Mouse (Mus musculus): Measurements from ENCODE around the gene 2010111I01Rik. TPM values are rescaled to one million over a fixed set of nuclear protein-coding genes. Genes with fewer than 3 reads are reported as not detected.

2010111I01Rik gene
- polyA plus RNA-seq, 1 experiment from 2014 or later = 101 TPM

DNA sequence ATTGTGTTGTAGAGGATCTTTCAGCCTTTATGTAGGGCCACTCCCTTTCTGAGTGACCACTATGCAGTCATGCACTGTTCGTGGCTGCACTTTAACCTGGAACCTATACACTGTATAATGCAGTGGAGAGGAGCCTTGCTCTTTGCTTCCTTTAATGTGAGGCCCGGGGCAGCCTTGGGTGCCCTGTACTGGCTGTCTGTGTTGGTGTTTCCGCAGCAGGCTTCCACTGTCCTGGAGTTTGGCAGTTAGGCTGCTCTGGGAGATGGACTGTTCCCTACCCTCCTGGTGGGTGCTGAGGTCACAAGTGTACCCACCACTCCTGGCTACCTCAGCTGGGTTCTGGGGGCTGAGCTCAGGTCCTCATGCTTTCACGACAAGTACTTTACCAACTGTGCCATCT is 14.1 kb downstream of the 2010111I01Rik start:
- WGBS = 86% methylated on average over 4 of the region's 4 CpGs
- DNase-seq (ENCODE audit: low spot score) (no peak), ATAC-seq (ENCODE audit: low FRiP score, low TSS enrichment) (no peak)

GRCm38 (mm10) chr13:62979215-62979614 is 14.5 kb downstream of the 2010111I01Rik start:
- Histone ChIP-seq H3K36me3 (ENCODE audit: control insufficient read depth, insufficient read depth, low read length) (no peaks in the 10 kb centered on the region), H3K4me3 (ENCODE audit: low read depth, low read length) (no peak overlapping the region), H3K9ac (ENCODE audit: low read length) (no peak overlapping the region), H3K4me1 (replicated peaks; ENCODE audit: control insufficient read depth, insufficient read depth) (no peaks in the 10 kb centered on the region; the same call in 1 of the 2 replicates), H3K9me3 (ENCODE audit: control insufficient read depth, low read length) (no peaks in the 10 kb centered on the region), H3K27me3 (ENCODE audit: control insufficient read depth, insufficient read depth, low read length) (no peaks in the 10 kb centered on the region), H3K4me2 (replicated peaks; ENCODE audit: low read depth) (no peak overlapping the region), H3K27ac (replicated peaks) (no peak overlapping the region)
- no peak for TF ChIP-seq EP300 (optimal IDR thresholded peaks at IDR 0.05)
- TF ChIP-seq CTCF (IDR thresholded peaks at IDR 0.05; ENCODE audit: low read depth) = no peak
- 74% methylated on average over 4 of the region's 4 CpGs for WGBS
- DNase-seq (ENCODE audit: low spot score) (no peak), ATAC-seq (ENCODE audit: low FRiP score, low TSS enrichment) (no peak)

More for the DNA sequence above, 14.1 kb downstream of the 2010111I01Rik start:
- TF ChIP-seq EP300 (optimal IDR thresholded peaks at IDR 0.05) = no peak
- H3K27me3 ChIP-seq (ENCODE audit: control insufficient read depth, insufficient read depth, low read length) = no peaks in the 10 kb centered on the region
- no peak overlapping the region for H3K9ac ChIP-seq (ENCODE audit: low read length)
- H3K4me3 ChIP-seq (ENCODE audit: low read depth, low read length) = no peak overlapping the region
- H3K36me3 ChIP-seq (ENCODE audit: control insufficient read depth, insufficient read depth, low read length) = no peaks in the 10 kb centered on the region
- no peak overlapping the region for H3K4me2 ChIP-seq (replicated peaks; ENCODE audit: low read depth)
- H3K9me3 ChIP-seq (ENCODE audit: control insufficient read depth, low read length) = no peaks in the 10 kb centered on the region
- no peak overlapping the region for H3K27ac ChIP-seq (replicated peaks)
- no peaks in the 10 kb centered on the region; the same call in 1 of the 2 replicates for H3K4me1 ChIP-seq (replicated peaks; ENCODE audit: control insufficient read depth, insufficient read depth)

GRCm38 (mm10) chr13:62980131-62980530 is 15.4 kb downstream of the 2010111I01Rik start:
- Histone ChIP-seq H3K4me3 (ENCODE audit: low read depth, low read length) (no peak overlapping the region), H3K4me1 (replicated peaks; ENCODE audit: control insufficient read depth, insufficient read depth) (no peaks in the 10 kb centered on the region; the same call in 1 of the 2 replicates), H3K27ac (replicated peaks) (no peak overlapping the region), H3K9ac (ENCODE audit: low read length) (no peak overlapping the region), H3K27me3 (ENCODE audit: control insufficient read depth, insufficient read depth, low read length) (no peaks in the 10 kb centered on the region), H3K36me3 (ENCODE audit: control insufficient read depth, insufficient read depth, low read length) (no peaks in the 10 kb centered on the region), H3K9me3 (ENCODE audit: control insufficient read depth, low read length) (no peaks in the 10 kb centered on the region), H3K4me2 (replicated peaks; ENCODE audit: low read depth) (no peak overlapping the region)
- whole genome bisulfite sequencing = 73% methylated on average over 2 of the region's 2 CpGs
- ATAC-seq (ENCODE audit: low FRiP score, low TSS enrichment) = no peak
- DNase-seq (ENCODE audit: low spot score) = no peak
- no peak for TF ChIP-seq EP300 (optimal IDR thresholded peaks at IDR 0.05)
- TF ChIP-seq CTCF (IDR thresholded peaks at IDR 0.05; ENCODE audit: low read depth) = no peak

GRCm38 (mm10) chr13:62984485-62984884 is 19.8 kb downstream of the 2010111I01Rik start:
- DNase-seq (ENCODE audit: low spot score) (no peak), ATAC-seq (ENCODE audit: low FRiP score, low TSS enrichment) (no peak)
- H3K27ac ChIP-seq (replicated peaks) = no peak overlapping the region
- no peaks in the 10 kb centered on the region for H3K36me3 ChIP-seq (ENCODE audit: control insufficient read depth, insufficient read depth, low read length)
- WGBS = 76% methylated on average over 3 of the region's 3 CpGs
- no peaks in the 10 kb centered on the region for H3K9me3 ChIP-seq (ENCODE audit: control insufficient read depth, low read length)
- no peak overlapping the region for H3K4me2 ChIP-seq (replicated peaks; ENCODE audit: low read depth)
- TF ChIP-seq CTCF (IDR thresholded peaks at IDR 0.05; ENCODE audit: low read depth) (no peak), EP300 (optimal IDR thresholded peaks at IDR 0.05) (no peak)
- no peaks in the 10 kb centered on the region for H3K27me3 ChIP-seq (ENCODE audit: control insufficient read depth, insufficient read depth, low read length)
- no peak overlapping the region for H3K9ac ChIP-seq (ENCODE audit: low read length)
- H3K4me3 ChIP-seq (ENCODE audit: low read depth, low read length) = no peak overlapping the region
- no peaks in the 10 kb centered on the region; the same call in 1 of the 2 replicates for H3K4me1 ChIP-seq (replicated peaks; ENCODE audit: control insufficient read depth, insufficient read depth)

DNA sequence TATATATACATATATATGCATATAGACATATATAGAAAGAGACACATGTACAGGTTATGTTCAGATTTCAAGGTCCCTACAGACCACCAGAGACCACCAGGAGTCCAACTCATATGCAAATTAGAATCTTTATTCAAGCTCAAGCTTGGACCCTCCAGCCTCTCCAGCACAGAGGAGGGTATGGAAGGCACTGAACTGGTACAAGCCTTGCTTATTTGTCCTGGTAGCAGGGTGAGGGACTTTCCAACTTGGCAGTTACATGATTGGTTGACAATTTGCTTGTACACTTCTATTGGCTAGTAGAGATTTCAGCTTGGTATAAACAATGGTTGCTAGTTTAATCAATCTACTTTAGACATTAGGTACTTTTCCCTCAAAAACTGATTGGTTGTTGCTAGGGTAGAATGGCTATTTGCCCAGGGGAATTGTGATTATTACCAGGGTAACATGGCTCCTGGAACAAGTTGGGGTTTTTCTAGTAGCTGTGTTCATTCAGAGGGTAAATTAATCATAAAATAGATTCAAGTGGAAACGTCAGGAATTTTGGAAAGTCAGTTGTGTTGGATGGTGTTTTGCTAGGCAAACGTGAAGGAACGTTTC is 25.3 kb downstream of the 2010111I01Rik start:
- no peak overlapping the region for H3K9ac ChIP-seq (ENCODE audit: low read length)
- no peak for ATAC-seq (ENCODE audit: low FRiP score, low TSS enrichment)
- WGBS = 48% methylated on average over 3 of the region's 3 CpGs
- no peaks in the 10 kb centered on the region for H3K27me3 ChIP-seq (ENCODE audit: control insufficient read depth, insufficient read depth, low read length)
- no peak for DNase-seq (ENCODE audit: low spot score)
- TF ChIP-seq CTCF (IDR thresholded peaks at IDR 0.05; ENCODE audit: low read depth) (no peak), EP300 (optimal IDR thresholded peaks at IDR 0.05) (no peak)
- no peak overlapping the region for H3K4me3 ChIP-seq (ENCODE audit: low read depth, low read length)
- H3K27ac ChIP-seq (replicated peaks) = no peak overlapping the region
- no peaks in the 10 kb centered on the region for H3K36me3 ChIP-seq (ENCODE audit: control insufficient read depth, insufficient read depth, low read length)
- no peaks in the 10 kb centered on the region for H3K9me3 ChIP-seq (ENCODE audit: control insufficient read depth, low read length)
- H3K4me2 ChIP-seq (replicated peaks; ENCODE audit: low read depth) = no peak overlapping the region
- no peaks in the 10 kb centered on the region for H3K4me1 ChIP-seq (replicated peaks; ENCODE audit: control insufficient read depth, insufficient read depth)

DNA sequence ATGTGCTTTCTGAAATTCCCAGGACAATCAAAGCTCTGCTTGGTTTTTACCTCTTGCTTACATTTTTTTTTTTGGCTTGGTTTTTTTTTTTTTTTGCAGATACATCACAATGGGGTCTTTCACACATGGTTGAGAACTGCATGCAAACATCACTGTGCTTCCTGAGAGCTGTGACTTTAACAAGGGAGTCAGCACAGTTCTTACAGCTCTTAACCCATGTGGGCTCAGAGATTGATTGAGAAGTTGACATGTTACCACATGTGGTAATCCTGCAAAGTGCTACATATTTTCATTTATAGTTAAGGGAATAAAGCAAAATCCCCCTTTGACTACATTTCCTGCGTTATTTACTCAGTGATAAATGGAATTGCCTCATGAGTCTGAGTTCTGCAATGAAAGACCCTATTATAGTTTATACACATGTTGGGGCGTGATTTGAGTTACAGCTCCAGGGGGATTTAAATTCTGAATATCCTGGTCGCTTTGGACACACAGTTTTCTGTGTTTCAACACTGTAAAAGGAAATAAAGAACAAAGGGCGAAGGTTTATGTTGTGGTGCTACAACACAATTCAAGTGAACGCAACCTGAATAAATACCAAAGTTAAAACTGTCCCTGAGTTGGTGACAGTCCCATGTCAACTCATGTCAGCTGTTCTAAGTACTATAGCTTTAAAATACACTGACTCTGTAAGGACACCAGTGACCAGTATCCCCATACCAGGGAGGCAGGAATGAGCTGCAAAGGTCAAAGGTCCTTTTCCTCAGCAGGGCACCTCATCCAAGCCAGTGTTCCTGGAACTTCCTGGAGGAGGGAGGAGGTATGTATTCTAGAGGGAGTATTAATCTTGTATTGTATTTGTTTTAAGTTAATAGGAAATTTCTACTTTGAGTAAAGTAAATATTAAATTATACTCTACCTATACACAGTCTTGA is 29.1 kb downstream of the 2010111I01Rik start:
- Histone ChIP-seq H3K27ac (replicated peaks) (no peak overlapping the region; the same call in 1 of the 2 replicates), H3K9ac (ENCODE audit: low read length) (no peak overlapping the region), H3K9me3 (ENCODE audit: control insufficient read depth, low read length) (no peaks in the 10 kb centered on the region), H3K27me3 (ENCODE audit: control insufficient read depth, insufficient read depth, low read length) (no peaks in the 10 kb centered on the region), H3K4me2 (replicated peaks; ENCODE audit: low read depth) (no peak overlapping the region), H3K4me1 (replicated peaks; ENCODE audit: control insufficient read depth, insufficient read depth) (no peaks in the 10 kb centered on the region), H3K4me3 (ENCODE audit: low read depth, low read length) (no peak overlapping the region), H3K36me3 (ENCODE audit: control insufficient read depth, insufficient read depth, low read length) (no peaks in the 10 kb centered on the region)
- ATAC-seq (ENCODE audit: low FRiP score, low TSS enrichment) (peak; percentile 86), DNase-seq (ENCODE audit: low spot score) (peak; percentile 23)
- WGBS = 48% methylated on average over 5 of the region's 5 CpGs
- no peak for TF ChIP-seq EP300 (optimal IDR thresholded peaks at IDR 0.05)
- no peak for TF ChIP-seq CTCF (IDR thresholded peaks at IDR 0.05; ENCODE audit: low read depth)

Measured in stomach, postnatal 0 days (tissue).